Mouse (Mus musculus) right cerebral cortex, postnatal 10 days (tissue): ENCODE measurements at regions not wholly inside any gene's neighbourhood (a gene's known extent, or its start where the extent isn't known, plus 50 kb on each side); places are given as distances from the start of the nearest gene placed in this dataset.

Experiments used
- DNase-seq, 2 experiments: peaks; one replicate each; pipeline ENCODE4 v3.0.0; 2021; ENCODE audit warnings: low spot score in 2 of 2

- DNase-seq = peak; percentile 42 to 58
These were observed 92.0 kb upstream of the Zfp644 start for GRCm38 (mm10) chr5:106789136-106789535.

GRCm38 (mm10) chr5:106785065-106785464 lies 88.0 kb upstream of the Zfp644 start:
- DNase-seq = no peak

GRCm38 (mm10) chr5:106783864-106784609 lies 87.0 kb upstream of the Zfp644 start:
- DNase-seq = no peak

DNA sequence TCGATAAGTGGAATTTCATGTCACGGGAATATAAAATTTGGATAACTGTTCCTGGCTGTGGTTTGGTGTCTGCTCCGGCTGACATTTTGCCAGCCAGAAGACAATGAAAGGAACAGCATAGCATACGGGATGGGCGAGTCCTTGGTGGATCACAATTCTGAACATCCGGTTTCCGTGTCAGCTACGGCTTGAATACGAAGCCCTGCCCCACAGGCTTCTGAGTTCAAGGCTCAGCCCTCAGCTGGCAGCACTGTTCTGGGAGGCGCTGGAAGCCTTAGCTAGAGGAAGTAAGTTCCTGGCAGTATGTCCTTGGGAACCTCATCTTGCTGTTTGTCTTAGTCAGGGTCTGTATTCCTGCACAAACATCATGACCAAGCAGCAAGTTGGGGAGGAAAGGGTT lies 83.7 kb upstream of the Zfp644 start:
- DNase-seq = no peak

DNA sequence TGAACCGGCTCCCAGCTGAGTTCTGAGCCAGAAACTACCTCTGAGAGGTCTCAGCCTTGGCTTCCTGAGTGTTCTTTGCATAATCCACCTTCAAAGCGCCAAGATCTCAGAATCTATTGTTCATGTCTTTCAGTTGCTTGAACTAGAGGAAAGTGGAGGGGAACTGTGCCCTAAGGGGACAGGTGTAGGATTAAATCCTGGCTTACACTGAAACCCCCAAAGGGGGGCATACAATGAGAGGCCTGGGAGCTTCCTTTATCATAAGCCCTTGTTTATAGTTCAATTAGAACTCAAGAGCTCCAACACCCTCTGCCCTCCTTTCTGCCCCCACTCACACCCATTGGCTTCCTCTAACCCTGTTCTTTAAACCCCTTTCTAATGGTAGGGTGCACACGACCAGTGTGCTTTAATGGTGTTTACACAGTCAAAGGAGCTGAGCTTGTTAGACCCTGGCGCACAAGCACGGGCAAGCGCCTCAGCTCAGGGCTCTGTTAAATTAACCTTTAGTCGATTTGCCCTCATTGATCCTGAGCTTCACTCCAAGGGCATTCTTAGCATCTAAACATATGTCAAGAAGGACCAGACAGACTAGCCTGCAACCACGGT lies 81.2 kb upstream of the Zfp644 start:
- DNase-seq = no peak

- DNase-seq = no peak
These were observed 78.1 kb upstream of the Zfp644 start for GRCm38 (mm10) chr5:106775010-106775693.

GRCm38 (mm10) chr5:106773201-106773934 lies 76.3 kb upstream of the Zfp644 start:
- no peak for DNase-seq

DNA sequence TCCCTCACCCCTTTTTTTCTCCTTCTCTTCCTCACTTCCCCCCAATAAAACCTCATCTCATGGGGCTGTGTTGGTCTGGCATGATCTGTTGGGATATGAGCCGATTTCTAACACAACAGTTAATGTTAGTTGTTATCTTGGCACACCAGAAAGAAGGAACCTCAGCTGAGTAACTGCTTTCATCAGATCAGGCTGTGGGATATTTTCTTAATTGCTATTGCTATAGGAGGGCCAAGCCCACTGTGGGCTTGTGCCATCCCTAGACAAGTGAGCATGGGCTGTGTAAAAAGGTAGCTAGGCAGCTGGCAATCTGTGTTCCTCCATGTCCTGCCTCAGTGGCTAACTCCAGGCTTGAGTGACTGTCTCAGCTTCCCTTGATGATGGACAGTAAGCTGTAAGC lies 73.9 kb upstream of the Zfp644 start:
- DNase-seq = no peak

DNA sequence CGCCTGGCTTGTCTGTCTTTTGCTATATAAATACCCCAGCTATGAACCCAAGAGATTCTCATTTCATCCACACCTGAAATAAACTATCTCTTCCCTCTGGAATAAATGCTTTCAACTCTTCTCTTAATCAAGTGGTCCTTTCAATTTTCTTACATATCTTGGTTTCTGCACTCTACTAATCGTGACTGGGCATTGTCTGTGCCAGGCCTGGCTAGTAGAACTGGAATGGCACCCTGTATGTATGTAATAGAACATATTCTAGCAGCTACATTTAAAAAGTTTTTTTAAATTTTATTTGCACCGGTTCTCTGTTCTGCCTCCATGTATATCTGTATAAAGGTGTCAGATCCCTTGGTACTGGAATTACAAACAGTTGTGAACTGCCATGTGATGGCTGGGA lies 68.2 kb upstream of the Zfp644 start:
- no peak for DNase-seq

DNA sequence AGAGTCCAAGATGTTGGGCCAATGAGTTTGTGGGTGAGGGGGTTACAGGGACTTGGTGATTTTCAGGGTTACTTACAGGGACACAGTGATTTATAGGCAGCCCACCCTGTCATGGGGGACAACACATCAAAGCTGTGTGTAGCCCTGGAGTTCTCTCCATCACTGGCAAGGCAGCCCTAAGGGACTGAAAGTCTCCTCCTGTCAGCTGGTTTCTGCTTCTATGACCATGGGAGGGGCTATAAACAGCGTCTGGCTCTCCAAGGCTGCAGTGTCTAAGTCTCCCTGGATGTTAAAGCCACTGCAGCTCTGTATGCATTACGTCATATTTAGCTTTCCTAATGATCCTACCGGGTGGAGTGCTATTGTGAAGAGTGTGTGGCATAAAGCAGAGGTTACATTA lies 66.2 kb upstream of the Zfp644 start:
- no peak for DNase-seq

DNA sequence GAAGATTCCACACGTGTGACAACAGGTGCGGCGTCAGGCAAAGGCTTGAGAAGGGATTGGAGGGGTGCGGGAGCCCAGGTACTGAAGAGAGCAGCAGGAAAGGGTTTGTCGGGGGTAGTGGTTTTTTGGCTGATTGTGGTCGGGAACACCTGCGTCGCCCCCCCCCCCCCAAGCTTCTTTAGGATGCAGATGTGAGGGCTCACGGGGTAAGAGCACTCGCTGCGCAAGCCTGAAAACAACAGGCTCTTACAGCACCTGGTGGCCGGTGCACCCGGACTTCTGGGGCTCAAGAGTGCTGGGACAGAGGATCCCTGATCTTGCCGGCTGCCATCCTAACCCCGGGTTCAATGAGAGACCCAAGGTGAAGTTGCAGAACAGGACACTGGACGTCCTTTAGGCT lies 60.9 kb upstream of the Zfp644 start:
- no peak for DNase-seq

DNA sequence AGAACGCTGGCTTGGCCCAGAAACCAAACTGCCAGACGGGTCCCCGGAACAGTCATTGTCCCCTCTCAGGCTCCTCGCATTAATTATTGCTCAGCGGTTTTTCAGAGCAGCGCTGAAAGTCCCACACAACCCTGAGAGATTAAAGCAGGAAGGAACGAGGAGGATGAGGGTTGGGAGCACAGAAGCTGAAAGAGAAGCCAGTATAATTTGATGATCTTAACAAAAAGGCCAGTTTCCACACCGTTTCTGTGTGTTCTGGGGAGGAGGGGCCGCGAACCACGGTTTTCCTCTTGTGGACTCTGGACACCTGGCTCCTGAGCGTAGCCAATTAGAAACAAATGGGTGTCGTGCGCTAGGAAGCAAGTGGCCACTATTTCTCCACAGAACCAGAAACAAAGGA lies 60.3 kb upstream of the Zfp644 start:
- no peak for DNase-seq

GRCm38 (mm10) chr5:106756937-106757371 lies 59.9 kb upstream of the Zfp644 start:
- peak; percentile 49 to 71 for DNase-seq

DNA sequence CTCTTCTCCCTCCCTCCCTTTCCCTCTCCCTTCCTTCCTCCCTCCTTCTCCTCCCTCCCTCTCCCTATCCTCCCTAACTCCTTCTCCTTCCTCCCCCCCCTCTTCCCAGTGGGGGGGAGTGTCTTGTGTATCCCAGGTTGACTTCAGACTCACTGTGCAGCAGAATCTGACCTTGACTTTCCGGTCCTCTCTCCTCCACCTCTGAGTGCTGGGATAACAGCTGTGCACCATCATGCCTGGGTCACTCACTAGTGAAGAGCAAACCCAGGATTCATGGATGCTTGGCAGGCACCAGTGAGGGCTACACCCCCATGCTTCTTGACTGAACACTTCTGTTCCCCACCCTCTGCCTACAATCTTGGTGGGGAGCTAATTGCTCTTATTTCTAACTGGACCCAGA lies 56.2 kb upstream of the Zfp644 start:
- DNase-seq = no peak

- no peak for DNase-seq
These were observed 53.1 kb upstream of the Zfp644 start for GRCm38 (mm10) chr5:106750168-106750567.

- DNase-seq = no peak
These were observed 51.5 kb upstream of the Zfp644 start for GRCm38 (mm10) chr5:106748527-106749138.
